17 mouse cellular contexts compared by ENCODE assay signal in the genomic region with DNA sequence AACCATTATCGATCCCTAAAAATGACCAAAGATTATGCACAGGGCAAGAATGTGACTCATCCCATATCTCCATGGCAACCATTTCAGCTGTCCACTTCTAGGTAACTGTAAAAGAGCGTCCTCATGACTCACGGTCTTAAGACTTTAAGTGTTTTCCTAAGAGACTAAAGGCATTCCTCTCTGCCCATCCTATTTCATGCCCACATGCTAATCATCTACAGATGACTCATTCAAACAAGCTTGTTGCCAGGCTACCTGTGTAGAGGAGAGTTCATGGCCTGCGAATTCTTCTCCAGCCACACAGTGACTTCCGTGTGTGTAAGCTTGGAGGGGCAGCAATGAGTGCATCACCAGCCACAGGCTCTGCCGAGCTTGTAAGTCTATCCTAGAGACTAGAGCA. TPM values are rescaled to one million over a fixed set of nuclear protein-coding genes. Genes with fewer than 3 reads are reported as not detected.
DNase-seq lines count a peak whose midpoint lies in the region; ATAC-seq and TF ChIP-seq lines count a peak whose summit lies in the region.
"Had no signal": no experiment of that assay in that cellular context is flagged by ENCODE, and none has a peak within 500 bp of the region (broad histone marks: within the 10 kb centered on the region; RNA-seq: fewer than 3 reads in every experiment).

No protein-coding gene starts in this region.

- no peak for TF ChIP-seq CTCF in kidney, adult 2 months (conservative IDR thresholded peaks at IDR 0.05; ENCODE audit: insufficient read depth, insufficient read length, low read depth, low read length)
- no peak for TF ChIP-seq CTCF in lung, adult 2 months (IDR thresholded peaks at IDR 0.05; ENCODE audit: insufficient read depth, low read length)

- no peak overlapping the region for H3K9ac ChIP-seq in stomach, embryonic 15.5 days
- no peak overlapping the region for H3K9ac ChIP-seq in forebrain, embryonic 13.5 days
- no peak overlapping the region for H3K9ac ChIP-seq in midbrain, embryonic 11.5 days (ENCODE audit: low read length)
- H3K9ac ChIP-seq: heart, embryonic 13.5 days; hindbrain, embryonic 13.5 days; liver, postnatal 0 days; midbrain, embryonic 15.5 days had no signal

- H3K4me1 ChIP-seq in kidney, adult 2 months (ENCODE audit: control insufficient read depth, insufficient read depth, low read length): peaks cover 3% of the 10 kb centered on the region; the same call in 1 of the 2 replicates
- peaks cover 2% of the 10 kb centered on the region for H3K4me1 ChIP-seq in lung, adult 2 months (ENCODE audit: control insufficient read depth, insufficient read depth, low read length)
- peaks cover 26% of the 10 kb centered on the region for H3K4me1 ChIP-seq in stomach, embryonic 15.5 days
- peaks cover 24% of the 10 kb centered on the region for H3K4me1 ChIP-seq in forebrain, embryonic 13.5 days
- H3K4me1 ChIP-seq in midbrain, embryonic 11.5 days (ENCODE audit: control insufficient read depth, insufficient read depth, low read length): peaks cover 9% of the 10 kb centered on the region

- no peak overlapping the region for H3K4me2 ChIP-seq in stomach, embryonic 15.5 days
- H3K4me2 ChIP-seq in forebrain, embryonic 13.5 days: no peak overlapping the region
- H3K4me2 ChIP-seq in midbrain, embryonic 11.5 days: no peak overlapping the region
- H3K4me2 ChIP-seq: heart, embryonic 13.5 days; hindbrain, embryonic 13.5 days; midbrain, embryonic 15.5 days had no signal

- WGBS in kidney, adult 2 months: 44% methylated on average over 6 of the region's 6 CpGs
- WGBS in lung, adult 2 months: 56% methylated on average over 6 of the region's 6 CpGs
- 55% methylated on average over 6 of the region's 6 CpGs for WGBS in stomach, embryonic 15.5 days
- WGBS in forebrain, embryonic 13.5 days: 77% methylated on average over 6 of the region's 6 CpGs
- WGBS in midbrain, embryonic 11.5 days: 76% methylated on average over 6 of the region's 6 CpGs

- H3K27me3 ChIP-seq in kidney, adult 2 months (replicated peaks; ENCODE audit: control insufficient read depth, insufficient read depth, low read length): no peaks in the 10 kb centered on the region
- H3K27me3 ChIP-seq in stomach, embryonic 15.5 days (replicated peaks): peaks cover 11% of the 10 kb centered on the region; the same call in 1 of the 2 replicates
- H3K27me3 ChIP-seq in forebrain, embryonic 13.5 days: peaks cover 22% of the 10 kb centered on the region
- H3K27me3 ChIP-seq in midbrain, embryonic 11.5 days (ENCODE audit: control insufficient read depth, insufficient read depth, low read length): peaks cover 15% of the 10 kb centered on the region

- TF ChIP-seq POLR2A in kidney, adult 2 months (IDR thresholded peaks at IDR 0.05; ENCODE audit: low read depth, low read length): no peak
- TF ChIP-seq POLR2A in lung, adult 2 months (IDR thresholded peaks at IDR 0.05; ENCODE audit: borderline replicate concordance, extremely low read depth, low read depth, low read length): no peak

- peak; percentile 41; the same call in 1 of the 2 replicates for ATAC-seq in stomach, embryonic 15.5 days (ENCODE audit: insufficient read depth, low FRiP score, low read depth)
- no peak for ATAC-seq in forebrain, embryonic 13.5 days
- ATAC-seq in midbrain, embryonic 11.5 days (ENCODE audit: low FRiP score): no peak
- ATAC-seq: activated CD4-positive, CD25-positive, alpha-beta regulatory T cell, adult 4 months; liver, postnatal 0 days; midbrain, embryonic 15.5 days had no signal

- no peaks in the 10 kb centered on the region for H3K9me3 ChIP-seq in stomach, embryonic 15.5 days
- no peaks in the 10 kb centered on the region for H3K9me3 ChIP-seq in forebrain, embryonic 13.5 days (replicated peaks)
- H3K9me3 ChIP-seq in midbrain, embryonic 11.5 days (ENCODE audit: control insufficient read depth, low read length): no peaks in the 10 kb centered on the region
- H3K9me3 ChIP-seq: heart, embryonic 13.5 days; hindbrain, embryonic 13.5 days; midbrain, embryonic 15.5 days had no signal

- no peaks in the 10 kb centered on the region for H3K36me3 ChIP-seq in kidney, adult 2 months (ENCODE audit: control insufficient read depth, insufficient read depth, low read length)
- H3K36me3 ChIP-seq in stomach, embryonic 15.5 days: no peaks in the 10 kb centered on the region
- no peaks in the 10 kb centered on the region for H3K36me3 ChIP-seq in forebrain, embryonic 13.5 days (ENCODE audit: poor library complexity, severe bottlenecking)
- H3K36me3 ChIP-seq in midbrain, embryonic 11.5 days (ENCODE audit: control insufficient read depth, insufficient read depth, low read length): no peaks in the 10 kb centered on the region
- H3K36me3 ChIP-seq: heart, embryonic 13.5 days; hindbrain, embryonic 13.5 days; midbrain, embryonic 15.5 days had no signal

- H3K27ac ChIP-seq in kidney, adult 2 months (ENCODE audit: insufficient read depth, low read depth, low read length): no peak overlapping the region
- H3K27ac ChIP-seq in stomach, embryonic 15.5 days: 0 out of 2 replicates have a peak overlapping the region, but pooled peaks have one; percentile 12
- H3K27ac ChIP-seq in forebrain, embryonic 13.5 days: no peak overlapping the region
- H3K27ac ChIP-seq in midbrain, embryonic 11.5 days (ENCODE audit: low read depth, low read length): no peak overlapping the region
- H3K27ac ChIP-seq: heart, embryonic 13.5 days; hindbrain, embryonic 13.5 days; midbrain, embryonic 15.5 days had no signal

- no peak overlapping the region for H3K4me3 ChIP-seq in kidney, adult 2 months (ENCODE audit: insufficient read depth, low read depth, low read length)
- no peak overlapping the region for H3K4me3 ChIP-seq in lung, adult 2 months (replicated peaks; ENCODE audit: extremely low read depth, low read depth, low read length)
- H3K4me3 ChIP-seq in stomach, embryonic 15.5 days (replicated peaks): no peak overlapping the region
- H3K4me3 ChIP-seq in forebrain, embryonic 13.5 days: no peak overlapping the region
- H3K4me3 ChIP-seq in midbrain, embryonic 11.5 days (ENCODE audit: low read depth, low read length): no peak overlapping the region
- H3K4me3 ChIP-seq: heart, embryonic 13.5 days; hindbrain, embryonic 13.5 days; midbrain, embryonic 15.5 days had no signal

- peak; percentile 22 to 47 for DNase-seq in kidney, postnatal 4 days
- no peak for DNase-seq in kidney, adult 2 months
- DNase-seq in adipocyte (ENCODE audit: low spot score): peak; percentile 30
- DNase-seq in lung, adult 2 months: peak; percentile 40
- no peak for DNase-seq in heart, adult 8-10 months (ENCODE audit: low spot score)
- no peak for DNase-seq in midbrain, embryonic 11.5 days (ENCODE audit: low spot score, missing footprints)
- DNase-seq: cerebellum, postnatal 36 days; layer of hippocampus, adult 9-11 months; liver, postnatal 0 days; right cerebral cortex, postnatal 14 days had no signal

RNA-seq across cellular contexts. Expression of gene Lgals3, which starts 4.1 kb away (rescaled TPM):
- polyA plus RNA-seq in kidney, adult 2 months (2012; rRNA removed): 76.1 and 89.5 TPM in 2 replicates
- polyA plus RNA-seq in lung, adult 2 months (2012; rRNA removed): 276 and 279 TPM in 2 replicates
- 42.7 and 58.3 TPM in 2 replicates for polyA plus RNA-seq in stomach, embryonic 15.5 days (2015; fragmentation: Nextera tagmentation; extraction: Ambion mirVana)
- polyA plus RNA-seq in forebrain, embryonic 13.5 days (2015; fragmentation: Nextera tagmentation; extraction: Ambion mirVana): 0.72 and 0.89 TPM in 2 replicates
- 1 to 10 TPM; 4.0 to 6.1 (median 5.1) TPM for total RNA-seq in heart, adult 8-10 months (2022)
- polyA plus RNA-seq in midbrain, embryonic 11.5 days (2014; fragmentation: Nextera tagmentation; extraction: Ambion mirVana): 0.33 and 0.81 TPM in 2 replicates

RNA-seq across cellular contexts. Expression of gene Dlgap5, which starts 46.5 kb away (rescaled TPM):
- polyA plus RNA-seq in kidney, adult 2 months (2012; rRNA removed): 0.23 and 0.33 TPM in 2 replicates
- 0.48 and 1.1 TPM in 2 replicates for polyA plus RNA-seq in lung, adult 2 months (2012; rRNA removed)
- 37.2 and 40.6 TPM in 2 replicates for polyA plus RNA-seq in stomach, embryonic 15.5 days (2015; fragmentation: Nextera tagmentation; extraction: Ambion mirVana)
- 42.0 and 45.0 TPM in 2 replicates for polyA plus RNA-seq in forebrain, embryonic 13.5 days (2015; fragmentation: Nextera tagmentation; extraction: Ambion mirVana)
- total RNA-seq in heart, adult 8-10 months (2022): under 1 TPM in 3 of 4 experiments, not detected in 1; 0.60 to 0.75 (median 0.63) TPM
- 61.2 and 69.4 TPM in 2 replicates for polyA plus RNA-seq in midbrain, embryonic 11.5 days (2014; fragmentation: Nextera tagmentation; extraction: Ambion mirVana)
- total RNA-seq: gastrocnemius, adult 18-20 months had no signal

Comparison
In these comparisons a context has a peak if more than half of its experiments do, and no peak if none do; other contexts are left out.
1. DNase-seq: peak in kidney, postnatal 4 days (2 of 2), adipocyte (single experiment) and lung, adult 2 months (single experiment); none in kidney, adult 2 months (single experiment), heart, adult 8-10 months (single experiment) and midbrain, embryonic 11.5 days (single experiment).
2. RNA of gene Lgals3, which starts 4.1 kb away (polyA plus RNA-seq): 276 to 279 TPM in lung, adult 2 months, 76.1 to 89.5 TPM in kidney, adult 2 months and 42.7 to 58.3 TPM in stomach, embryonic 15.5 days; 0.72 to 0.89 TPM in forebrain, embryonic 13.5 days and 0.33 to 0.81 TPM in midbrain, embryonic 11.5 days; every median in the first group is over 10 times any median in the second.
3. RNA of gene Dlgap5, which starts 46.5 kb away (polyA plus RNA-seq): 61.2 to 69.4 TPM in midbrain, embryonic 11.5 days, 42.0 to 45.0 TPM in forebrain, embryonic 13.5 days and 37.2 to 40.6 TPM in stomach, embryonic 15.5 days; 0.48 to 1.1 TPM in lung, adult 2 months and 0.23 to 0.33 TPM in kidney, adult 2 months; every median in the first group is over 10 times any median in the second.